Mouse (Mus musculus): ENCODE data around the gene Rptor. TPM values are rescaled to one million over a fixed set of nuclear protein-coding genes. Genes with fewer than 3 reads are reported as not detected.

Gene Rptor
- total RNA-seq, 2 experiments from 2014 or later: 5.6 to 12.3 TPM

- no peak for ATAC-seq (replicated peaks; ENCODE audit: low FRiP score, poor library complexity, severe bottlenecking)
Measured at GRCm38 (mm10) chr11:119683796-119684195, 81.1 kb downstream of the Rptor start.

GRCm38 (mm10) chr11:119685477-119685876, 82.8 kb downstream of the Rptor start:
- ATAC-seq (replicated peaks; ENCODE audit: low FRiP score, poor library complexity, severe bottlenecking): no peak

DNA sequence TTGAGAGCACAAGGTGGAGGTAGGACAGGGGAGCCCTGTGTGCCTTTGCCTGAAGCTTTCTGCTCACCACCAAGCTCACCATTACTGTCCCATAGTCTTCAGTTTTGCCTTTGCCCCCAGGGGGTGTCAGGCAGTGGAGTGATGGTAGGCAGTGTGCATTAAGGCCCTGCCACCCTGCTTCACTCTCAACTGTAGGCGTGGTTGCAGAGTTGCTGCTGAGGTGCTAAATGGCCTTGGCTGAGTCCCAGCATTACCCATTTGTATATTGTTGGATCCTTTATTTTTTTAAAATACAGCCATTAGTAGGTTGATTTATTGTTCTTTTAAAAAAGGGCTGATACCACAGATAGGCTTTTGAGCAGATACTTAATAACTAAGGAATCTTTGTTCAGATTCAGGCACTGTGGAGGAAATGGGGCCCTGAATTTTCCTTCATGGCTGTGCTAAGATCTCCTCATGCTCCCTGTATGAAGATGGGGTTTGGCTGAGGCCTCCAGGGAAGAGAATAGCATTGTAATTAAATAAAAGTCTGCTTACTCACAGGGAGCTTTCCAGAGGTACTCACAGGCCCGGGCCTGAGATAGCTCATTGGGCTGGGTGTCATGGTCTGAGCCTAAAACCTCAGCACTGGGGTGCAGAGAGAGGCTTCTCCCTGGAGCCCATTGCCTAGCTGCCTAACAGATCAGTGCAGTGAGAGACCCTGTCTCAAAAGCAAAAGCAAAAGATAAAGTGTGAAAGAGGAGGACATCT, 83.4 kb downstream of the Rptor start:
- ATAC-seq (replicated peaks; ENCODE audit: low FRiP score, poor library complexity, severe bottlenecking): no peak

DNA sequence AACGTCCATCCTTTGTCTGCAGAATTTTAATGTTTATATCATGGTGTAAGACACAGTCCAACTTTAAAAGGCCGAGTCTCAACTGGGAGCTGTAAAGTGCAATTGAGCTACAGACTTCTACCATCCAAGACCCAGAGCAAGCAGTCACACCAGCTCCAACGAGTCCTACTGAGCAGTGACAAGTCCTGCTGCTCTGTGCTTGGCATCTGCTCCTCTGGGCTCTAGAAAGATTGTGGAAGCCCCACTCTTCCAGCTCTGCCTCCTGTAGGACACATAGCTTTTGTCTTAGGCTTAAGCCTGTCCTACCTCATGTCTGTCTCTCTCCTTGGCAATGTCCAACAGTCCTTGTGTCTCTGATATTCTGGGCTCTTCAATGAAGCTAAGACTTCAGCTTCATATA, 84.6 kb downstream of the Rptor start:
- no peak for ATAC-seq (replicated peaks; ENCODE audit: low FRiP score, poor library complexity, severe bottlenecking)

- no peak for ATAC-seq (replicated peaks; ENCODE audit: low FRiP score, poor library complexity, severe bottlenecking)
Measured at GRCm38 (mm10) chr11:119687966-119688365, 85.3 kb downstream of the Rptor start.

GRCm38 (mm10) chr11:119689936-119690335, 87.2 kb downstream of the Rptor start:
- no peak for ATAC-seq (replicated peaks; ENCODE audit: low FRiP score, poor library complexity, severe bottlenecking)

DNA sequence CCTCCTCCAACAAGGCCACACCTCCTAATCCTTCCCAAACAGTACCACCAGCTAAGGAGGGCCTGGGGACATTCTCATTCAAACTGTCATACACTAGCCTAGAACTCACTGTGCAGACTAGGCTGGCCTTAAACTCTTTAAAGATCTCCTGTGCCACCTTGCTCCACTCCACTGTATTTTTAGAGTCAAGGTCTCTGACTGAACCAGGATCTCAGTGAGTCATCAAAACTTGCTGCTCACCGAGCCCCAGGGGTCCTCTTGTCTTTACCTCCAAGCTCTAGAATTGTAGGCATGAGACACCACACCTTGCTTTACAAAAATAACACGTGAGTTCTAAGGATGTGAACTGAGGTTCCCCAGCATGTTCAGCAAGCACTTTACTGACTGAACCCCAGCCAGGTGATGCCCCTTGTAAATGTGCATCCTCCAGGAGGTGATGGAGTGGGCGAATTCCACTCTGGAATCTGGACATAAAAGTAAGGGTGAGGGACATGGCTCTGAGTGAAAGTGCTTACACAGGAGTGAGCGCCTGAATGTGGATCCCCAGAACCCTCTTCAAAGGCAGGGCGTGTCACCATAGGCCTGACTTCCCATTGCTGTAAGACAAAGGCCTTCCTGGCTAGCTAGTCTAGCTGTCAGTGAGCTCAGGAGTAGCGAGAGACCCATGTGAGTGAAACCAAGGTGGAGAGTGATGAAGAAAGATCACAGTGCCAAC, 89.6 kb downstream of the Rptor start:
- no peak for ATAC-seq (replicated peaks; ENCODE audit: low FRiP score, poor library complexity, severe bottlenecking)

DNA sequence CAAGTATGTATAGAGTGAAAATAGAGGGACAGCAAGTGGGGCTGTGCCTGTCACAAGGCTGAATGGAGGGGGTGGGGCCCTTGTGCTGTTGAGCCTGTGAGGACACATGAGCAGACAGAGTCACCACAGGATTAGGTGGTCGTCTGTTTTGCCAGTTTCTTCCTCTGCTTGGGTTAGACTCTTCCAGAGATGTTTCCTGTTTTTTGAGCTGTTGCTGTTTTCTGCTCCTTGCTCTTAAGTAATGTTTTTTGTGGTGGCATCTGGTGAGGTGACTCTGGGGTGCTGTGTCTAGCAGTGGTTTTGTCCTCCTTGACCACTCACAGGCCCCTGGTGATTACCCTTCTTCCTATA, 90.2 kb downstream of the Rptor start:
- ATAC-seq (replicated peaks; ENCODE audit: low FRiP score, poor library complexity, severe bottlenecking): no peak

DNA sequence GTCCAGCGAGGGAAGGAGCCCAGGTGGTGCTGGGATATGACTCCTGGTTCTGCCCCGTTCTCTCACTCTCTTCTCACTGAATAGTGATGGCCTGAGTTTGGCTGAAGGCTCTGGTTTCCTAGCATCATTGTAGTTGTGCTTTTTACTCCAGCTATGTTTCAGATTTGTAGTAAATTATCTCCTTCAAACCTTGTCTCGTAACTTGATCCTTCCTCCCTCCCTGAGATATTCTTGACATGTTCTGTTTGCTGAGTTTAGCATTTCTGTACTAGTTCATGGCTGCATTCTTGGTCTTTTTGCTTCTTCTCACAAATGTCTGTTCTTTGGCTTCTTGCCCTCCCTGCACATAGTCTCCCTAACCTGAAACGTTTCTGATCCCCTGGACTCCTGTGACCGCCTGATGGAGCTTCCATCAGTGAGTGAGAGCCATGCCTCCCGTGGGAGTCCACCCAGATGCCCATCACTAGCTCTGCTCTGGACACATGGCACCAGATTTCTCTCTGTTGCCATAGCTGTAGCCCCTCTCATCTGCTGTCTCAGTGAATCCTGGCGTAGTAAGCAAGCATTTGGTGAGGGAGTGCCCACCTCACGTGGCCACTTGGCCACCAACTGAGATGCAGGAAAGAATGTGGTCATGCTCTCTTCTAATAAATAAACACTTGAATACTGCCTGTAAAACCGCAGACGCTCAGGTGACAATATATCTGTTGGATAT, 91.6 kb downstream of the Rptor start:
- ATAC-seq (replicated peaks; ENCODE audit: low FRiP score, poor library complexity, severe bottlenecking): no peak

DNA sequence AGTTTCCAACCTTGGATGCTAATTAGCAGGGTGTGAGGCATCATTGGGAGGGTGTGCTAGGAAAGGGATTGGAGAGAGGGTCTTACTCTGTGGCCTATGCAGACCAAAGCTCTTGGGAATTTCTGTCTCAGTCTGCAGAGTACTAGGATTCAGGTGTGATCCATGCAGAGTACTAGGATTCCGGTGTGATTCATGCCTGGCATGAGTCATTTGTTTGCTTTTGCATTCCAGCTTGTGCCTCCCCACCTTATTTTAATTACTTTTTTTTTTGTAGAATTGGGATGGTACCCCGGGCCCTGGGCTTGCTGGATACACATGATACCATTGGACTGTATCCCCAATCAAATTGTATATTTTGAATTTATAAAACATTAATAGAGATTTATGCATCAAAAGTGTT, 93.7 kb downstream of the Rptor start:
- ATAC-seq (replicated peaks; ENCODE audit: low FRiP score, poor library complexity, severe bottlenecking): no peak

DNA sequence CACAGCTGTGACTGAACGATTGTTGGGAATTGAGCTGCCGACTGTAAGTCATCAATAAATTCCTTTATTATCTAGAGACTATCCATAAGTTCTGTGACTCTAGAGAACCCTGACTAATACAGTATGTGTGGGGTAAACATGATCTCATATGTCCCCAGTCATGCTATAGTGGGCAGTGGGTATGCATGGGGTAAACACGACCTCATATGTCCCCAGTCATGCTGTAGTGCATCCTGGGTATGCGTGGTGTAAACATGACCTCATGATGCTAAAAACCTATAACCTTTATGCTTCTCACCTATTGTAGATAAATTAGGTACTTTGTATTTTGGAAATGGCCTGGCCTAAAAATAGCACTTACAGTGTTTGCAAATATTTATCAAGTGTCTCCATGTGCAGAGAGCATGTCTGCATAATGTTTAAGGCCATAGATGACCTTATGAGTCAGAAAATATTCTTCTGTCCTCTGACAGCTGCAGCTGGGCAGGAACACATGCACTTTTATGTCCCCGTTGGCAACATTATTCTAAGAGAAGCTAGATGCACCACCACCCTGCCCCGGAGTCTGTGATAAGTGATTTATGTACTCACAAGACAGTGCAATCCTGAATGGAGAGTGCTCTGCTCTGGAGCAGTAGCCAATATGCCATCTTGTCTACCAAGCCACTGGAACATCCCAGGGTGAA, 102.8 kb downstream of the Rptor start:
- no peak for ATAC-seq (replicated peaks; ENCODE audit: low FRiP score, poor library complexity, severe bottlenecking)

- no peak for ATAC-seq (replicated peaks; ENCODE audit: low FRiP score, poor library complexity, severe bottlenecking)
Measured at GRCm38 (mm10) chr11:119707259-119707658, 104.6 kb downstream of the Rptor start.

- ATAC-seq (replicated peaks; ENCODE audit: low FRiP score, poor library complexity, severe bottlenecking): no peak
Measured at GRCm38 (mm10) chr11:119709239-119709638, 106.5 kb downstream of the Rptor start.

DNA sequence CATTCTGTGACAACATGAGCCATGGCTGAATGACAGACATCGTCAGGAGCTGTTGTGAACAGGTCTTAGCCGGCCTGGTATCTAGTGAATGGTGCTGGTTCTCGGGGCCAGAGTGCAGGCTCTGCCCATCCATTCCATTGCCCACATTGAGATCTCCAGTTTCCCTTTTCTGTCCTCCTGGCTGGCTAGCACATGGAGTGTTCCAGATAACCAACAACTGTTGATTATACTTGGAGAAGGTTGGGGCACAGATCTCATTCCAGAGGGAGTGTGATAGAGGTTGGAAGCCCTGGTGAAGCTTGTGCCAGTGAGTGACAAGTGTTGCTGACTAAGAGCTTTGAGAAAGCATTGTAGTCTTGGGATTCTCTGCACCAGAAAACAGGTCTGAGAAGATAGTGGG, 107.6 kb downstream of the Rptor start:
- ATAC-seq (replicated peaks; ENCODE audit: low FRiP score, poor library complexity, severe bottlenecking): no peak

GRCm38 (mm10) chr11:119710822-119711221, 108.1 kb downstream of the Rptor start:
- ATAC-seq (replicated peaks; ENCODE audit: low FRiP score, poor library complexity, severe bottlenecking): no peak

DNA sequence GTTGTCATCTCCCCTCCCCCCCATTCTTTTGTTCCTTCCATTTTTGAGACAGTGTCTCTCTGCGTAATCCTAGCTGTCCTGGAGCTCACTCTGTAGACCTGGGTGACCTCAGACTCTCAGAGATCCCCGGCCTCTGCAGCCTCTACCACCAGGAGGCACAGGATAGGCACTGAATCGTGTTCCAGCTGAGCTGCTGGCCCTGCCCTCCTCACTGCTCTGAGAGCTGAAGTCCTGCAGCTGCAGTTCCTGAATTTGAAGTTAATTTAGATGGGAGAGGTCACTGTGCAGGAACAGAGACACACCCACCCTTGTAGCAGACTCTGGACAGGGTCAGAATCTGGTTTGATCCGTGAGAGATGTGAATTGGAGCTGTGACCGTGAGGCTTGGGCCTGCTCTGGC, 112.7 kb downstream of the Rptor start:
- no peak for ATAC-seq (replicated peaks; ENCODE audit: low FRiP score, poor library complexity, severe bottlenecking)

DNA sequence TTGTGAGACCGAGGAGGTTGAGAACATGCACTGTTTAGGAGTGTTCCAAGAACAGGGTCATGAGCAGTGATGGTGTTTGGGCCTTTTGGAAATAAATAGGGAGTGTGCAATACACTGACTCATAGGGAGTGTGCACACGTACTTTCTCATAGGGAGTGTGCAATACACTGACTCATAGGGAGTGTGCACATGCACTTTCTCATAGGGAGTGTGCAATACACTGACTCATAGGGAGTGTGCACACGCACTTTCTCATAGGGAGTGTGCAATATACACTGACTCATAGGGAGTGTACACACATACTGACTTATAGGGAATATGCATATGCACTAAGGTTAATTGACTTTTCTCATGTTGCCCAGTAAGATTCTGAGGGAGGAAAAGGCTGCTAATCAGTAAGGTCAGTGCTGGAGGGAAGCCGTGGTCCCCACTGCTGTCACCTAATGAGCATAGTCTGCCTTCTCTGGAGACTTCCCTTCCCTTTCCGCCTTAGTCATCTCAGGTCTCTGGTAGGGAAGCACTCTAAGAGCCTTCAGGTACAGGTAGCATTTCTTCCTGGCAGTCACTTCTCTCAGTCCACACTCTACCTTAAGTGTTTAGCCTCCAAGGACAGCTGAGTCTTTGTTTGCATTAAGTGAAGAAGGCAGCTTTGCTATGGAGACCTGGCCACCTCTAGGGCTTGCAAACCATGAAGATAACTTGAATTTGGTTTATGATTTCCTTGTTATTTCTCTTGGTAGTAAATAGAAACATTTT, 113.3 kb downstream of the Rptor start:
- ATAC-seq (replicated peaks; ENCODE audit: low FRiP score, poor library complexity, severe bottlenecking): no peak

GRCm38 (mm10) chr11:119718115-119718514, 115.4 kb downstream of the Rptor start:
- ATAC-seq (replicated peaks; ENCODE audit: low FRiP score, poor library complexity, severe bottlenecking): no peak

- no peak for ATAC-seq (replicated peaks; ENCODE audit: low FRiP score, poor library complexity, severe bottlenecking)
Measured at GRCm38 (mm10) chr11:119720101-119721048, 117.7 kb downstream of the Rptor start.

Measured in erythroblast, adult 5-6 weeks (primary cell).